Mouse (Mus musculus) cortical plate, adult 2 months (tissue): ENCODE results near the gene Kat2a. TPM values are rescaled to one million over a fixed set of nuclear protein-coding genes. Genes with fewer than 3 reads are reported as not detected.

Experiments
- H3K27ac ChIP-seq: fragments of 200-500 bp; 2 replicates; pipeline ENCODE4 v1.5.1; 2012; ENCODE audit warnings: low read length, control low read depth, inconsistent platforms; ENCODE audit not compliant: insufficient read depth
- H3K4me1 ChIP-seq: fragments of 200-500 bp; 2 replicates; pipeline ENCODE4 v1.6.1; 2011; ENCODE audit warnings: low read length; ENCODE audit not compliant: control insufficient read depth, insufficient read depth
- H3K4me3 ChIP-seq: fragments of 200-500 bp; 2 replicates; pipeline ENCODE4 v1.5.1; 2011; ENCODE audit warnings: mild to moderate bottlenecking, low read length, control low read depth; ENCODE audit not compliant: insufficient read depth
- CTCF ChIP-seq: fragments of 200-500 bp; IDR thresholded peaks from 2 replicates; pipeline ENCODE4 v1.5.1; 2011; ENCODE audit warnings: mild to moderate bottlenecking, control low read depth, low read length; ENCODE audit not compliant: insufficient read depth; ENCODE audit errors: extremely low read depth
- POLR2A ChIP-seq: fragments of 200-500 bp; IDR thresholded peaks from 2 replicates; pipeline ENCODE4 v1.6.1; 2011; ENCODE audit warnings: mild to moderate bottlenecking, low read length, control low read depth; ENCODE audit not compliant: insufficient read depth; ENCODE audit errors: extremely low read depth
- polyA plus RNA-seq: library from polyadenylated mRNA; depleted of rRNA; stranded (reverse); fragments of >200 nt; gene quantifications from 2 replicates; pipeline ENCODE4 v1.2.3, GENCODE M21; 2012

The Kat2a gene
- polyA plus RNA-seq, 1 experiment, result 65.2 TPM

DNA sequence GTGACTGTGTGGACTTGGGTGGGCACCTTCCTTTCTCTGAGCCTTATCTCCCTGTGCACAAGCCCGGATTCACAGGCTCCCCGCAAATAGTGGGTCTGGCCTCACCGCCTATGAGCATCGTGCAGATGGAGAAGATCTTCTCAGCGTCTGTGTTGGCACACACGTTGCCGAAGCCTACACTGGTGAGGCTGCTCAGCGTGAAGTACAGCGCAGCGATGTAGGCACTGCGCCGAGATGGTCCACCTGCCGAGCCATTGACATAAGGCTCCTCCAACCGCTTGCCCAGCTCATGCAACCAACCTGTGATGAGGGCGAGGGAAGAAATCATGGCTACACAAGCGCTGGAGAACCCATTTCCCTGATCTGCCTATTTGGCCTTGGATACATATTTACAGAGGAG is 37.9 kb upstream of the Kat2a start:
- no peak overlapping the region for H3K4me3 ChIP-seq
- H3K27ac ChIP-seq, result no peak overlapping the region; the same call in 1 of the 2 replicates
- peaks cover 15% of the 10 kb centered on the region; the same call in 1 of the 2 replicates for H3K4me1 ChIP-seq
- no peak for TF ChIP-seq POLR2A
- no peak for TF ChIP-seq CTCF

DNA sequence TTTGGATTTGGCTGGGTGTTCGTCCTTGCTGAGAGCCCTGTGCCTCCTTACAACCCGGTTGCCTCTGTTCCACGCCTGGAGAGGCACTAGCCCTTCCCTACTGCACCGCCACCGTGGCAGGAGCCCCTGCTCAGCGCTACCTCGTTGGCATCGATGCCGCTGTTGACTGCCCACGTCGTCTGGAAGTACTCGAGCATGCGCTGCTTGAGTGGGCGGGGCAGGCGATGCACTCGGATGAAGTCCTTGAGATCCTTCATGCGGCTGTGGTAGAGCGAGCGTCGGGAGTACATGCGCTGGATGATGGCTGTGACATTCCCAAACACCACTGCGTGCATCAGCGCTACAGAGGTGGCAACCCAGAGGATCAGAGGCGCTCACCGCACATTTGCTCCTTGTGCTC is 37.2 kb upstream of the Kat2a start:
- peak overlapping the region; percentile 12; the same call in 1 of the 2 replicates for H3K27ac ChIP-seq
- no peak for TF ChIP-seq POLR2A
- TF ChIP-seq CTCF, result no peak
- no peak overlapping the region for H3K4me3 ChIP-seq
- H3K4me1 ChIP-seq, result peaks cover 12% of the 10 kb centered on the region; the same call in 1 of the 2 replicates

DNA sequence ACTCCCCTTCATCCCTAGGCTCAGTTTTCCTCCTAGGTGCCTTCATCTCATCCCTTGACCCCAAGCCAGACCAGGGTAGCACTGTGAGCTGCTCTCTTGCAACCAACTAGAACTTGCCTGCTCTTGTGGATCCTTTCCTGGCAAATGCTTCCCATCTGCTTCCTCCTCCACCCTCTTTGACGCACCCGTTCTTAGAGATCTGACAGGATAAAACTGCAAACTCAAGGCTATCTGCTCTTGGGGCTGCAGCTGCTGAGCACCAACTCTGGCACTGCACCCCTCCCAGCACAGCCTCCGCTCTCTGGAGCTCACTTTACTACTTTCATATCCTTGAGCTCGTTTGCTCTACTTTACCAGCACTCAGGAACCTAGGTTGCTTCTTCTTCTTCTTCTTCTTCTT is 36.4 kb upstream of the Kat2a start:
- Histone ChIP-seq H3K27ac (no peak overlapping the region), H3K4me1 (peaks cover 10% of the 10 kb centered on the region; the same call in 1 of the 2 replicates), H3K4me3 (no peak overlapping the region)
- TF ChIP-seq POLR2A, result no peak

DNA sequence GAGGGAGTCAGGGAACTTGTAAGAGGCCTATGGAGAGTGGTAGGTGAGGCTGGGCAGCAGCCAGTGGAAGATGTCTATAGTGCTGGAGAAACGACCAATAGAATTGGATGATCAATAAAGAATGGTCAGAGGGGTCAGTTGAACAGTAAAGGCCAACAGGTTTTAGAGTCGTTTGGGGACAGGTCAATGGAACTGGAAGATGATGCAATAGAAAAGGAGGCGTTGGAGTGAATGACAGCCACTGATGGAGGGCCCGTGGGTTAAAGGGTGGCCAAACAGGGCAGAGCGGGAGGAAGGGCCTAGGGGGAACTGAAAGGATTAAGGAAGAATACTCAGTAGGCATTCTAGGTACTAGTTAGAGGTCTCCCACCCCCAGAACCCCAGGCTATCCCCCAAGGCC is 34.8 kb upstream of the Kat2a start:
- TF ChIP-seq POLR2A (no peak), CTCF (no peak)
- Histone ChIP-seq H3K27ac (no peak overlapping the region), H3K4me3 (no peak overlapping the region), H3K4me1 (0 out of 2 replicates have a peak, but pooled peaks cover 4% of the 10 kb centered on the region)

DNA sequence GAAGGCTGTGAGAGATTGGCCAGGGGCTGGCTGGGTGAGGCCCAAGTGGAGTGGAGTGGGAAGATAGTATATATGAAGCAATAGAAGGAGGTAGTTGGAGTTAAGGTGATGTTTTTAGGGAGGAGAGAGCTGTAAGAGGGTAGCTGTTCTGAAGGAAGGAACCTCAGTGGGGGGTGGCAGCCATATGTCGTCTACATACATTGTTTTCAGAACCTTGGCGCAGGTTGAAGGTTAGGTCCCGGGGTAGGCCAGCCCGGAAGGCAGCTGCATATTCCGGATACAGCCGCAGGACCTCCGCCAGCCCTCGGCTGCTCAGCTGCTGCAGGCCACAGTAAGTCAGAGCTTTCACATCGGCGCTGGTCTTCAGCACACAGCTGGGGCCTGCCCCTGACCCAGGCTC is 34.3 kb upstream of the Kat2a start:
- Histone ChIP-seq H3K4me1 (0 out of 2 replicates have a peak, but pooled peaks cover 4% of the 10 kb centered on the region), H3K27ac (no peak overlapping the region), H3K4me3 (no peak overlapping the region)
- TF ChIP-seq CTCF (no peak), POLR2A (no peak)

DNA sequence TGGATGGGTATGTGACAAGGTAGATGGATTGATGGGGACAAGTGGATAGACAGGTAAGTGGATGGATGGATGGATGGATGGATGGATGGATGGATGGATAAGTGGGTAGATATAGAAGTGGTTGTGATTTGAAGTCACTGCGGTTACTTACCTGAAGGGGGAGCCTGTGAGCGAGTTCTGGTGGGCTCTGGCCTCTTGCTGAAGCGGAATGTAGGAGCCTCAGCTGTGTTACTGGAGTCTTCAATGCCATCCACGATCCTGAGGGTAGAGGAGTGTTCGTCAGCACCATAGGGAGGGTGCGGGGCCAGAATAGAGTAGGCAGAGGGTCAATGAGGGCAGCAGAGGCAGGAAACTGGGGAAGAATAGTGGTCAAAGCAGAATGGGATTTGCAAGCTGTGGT is 32.8 kb upstream of the Kat2a start:
- no peak overlapping the region for H3K27ac ChIP-seq

DNA sequence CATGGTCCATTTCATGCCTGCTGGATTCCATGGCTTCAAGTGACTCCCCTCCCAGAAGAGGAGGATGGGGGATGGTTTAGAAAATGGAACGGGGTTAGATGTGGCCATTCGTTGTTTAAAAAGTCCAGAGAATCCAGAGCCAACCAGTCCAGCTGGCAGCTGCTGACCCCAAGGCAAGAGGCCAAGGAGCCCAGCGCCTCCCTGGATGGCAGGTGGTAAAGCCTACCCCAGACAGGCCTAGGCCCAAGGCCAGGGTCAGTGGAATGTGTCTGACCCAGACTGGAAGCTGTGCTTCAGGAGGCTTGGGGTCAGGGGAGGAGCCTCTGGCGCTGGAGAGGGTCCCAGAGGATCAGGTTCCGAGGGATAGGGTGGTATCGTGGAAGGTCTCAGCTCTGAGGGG is 29.1 kb upstream of the Kat2a start:
- no peak overlapping the region for H3K27ac ChIP-seq
- TF ChIP-seq CTCF (no peak), POLR2A (no peak)
- H3K4me1 ChIP-seq, result peaks cover 7% of the 10 kb centered on the region
- H3K4me3 ChIP-seq, result no peak overlapping the region

More for the DNA sequence above, 32.8 kb upstream of the Kat2a start:
- TF ChIP-seq CTCF (peak; percentile 63), POLR2A (no peak)
- H3K4me3 ChIP-seq, result no peak overlapping the region
- 0 out of 2 replicates have a peak, but pooled peaks cover 4% of the 10 kb centered on the region for H3K4me1 ChIP-seq

DNA sequence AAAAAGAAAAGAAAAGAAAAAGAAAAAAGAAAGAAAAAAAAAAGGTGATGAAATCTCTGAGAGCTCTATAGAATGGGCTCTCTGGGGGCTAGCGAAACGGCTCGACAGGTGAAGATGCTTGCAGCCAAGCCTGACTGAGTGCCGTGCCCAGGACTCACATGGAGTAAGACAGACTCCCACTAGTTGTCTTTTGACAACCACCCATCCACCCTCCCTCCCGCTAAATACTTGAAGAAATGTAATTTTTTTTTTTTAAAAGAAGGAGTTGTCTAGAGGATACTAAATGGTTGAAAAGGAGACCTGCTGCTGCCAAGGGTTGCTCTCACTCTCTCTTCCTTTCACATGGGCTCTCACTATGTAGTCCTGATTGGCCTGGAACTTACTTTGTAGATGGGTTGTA is 26.5 kb upstream of the Kat2a start:
- Histone ChIP-seq H3K4me1 (peaks cover 9% of the 10 kb centered on the region), H3K27ac (no peak overlapping the region)
- TF ChIP-seq POLR2A (no peak), CTCF (no peak)

DNA sequence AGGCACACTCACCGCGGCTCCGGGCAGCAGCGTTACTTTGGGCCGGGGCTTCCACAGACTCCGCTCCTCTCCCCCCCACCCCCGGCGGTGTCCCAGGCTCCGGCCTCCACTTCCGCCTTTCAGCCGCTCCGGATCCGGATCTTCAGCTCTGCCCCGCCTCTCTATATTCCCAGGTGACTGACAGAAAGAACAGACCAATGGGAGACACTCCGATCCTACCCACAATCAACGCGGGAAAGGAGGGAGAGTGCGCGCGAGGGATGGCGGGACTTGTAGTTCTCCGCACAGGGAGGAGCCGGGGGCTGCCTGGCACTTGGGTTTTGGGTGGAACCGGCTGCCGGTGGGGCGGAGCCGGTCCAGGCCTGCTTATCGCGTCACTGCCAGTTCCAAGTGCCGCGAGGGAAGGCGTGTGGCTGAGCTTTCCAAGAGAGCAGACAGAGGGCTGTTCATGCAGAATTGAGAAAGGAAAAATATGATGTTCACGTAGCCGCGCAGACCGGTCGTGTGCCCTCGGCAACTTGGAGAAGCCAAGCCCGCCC is 25.9 kb upstream of the Kat2a start, which contains the start of gene Rab5c:
TSS of gene Rab5c (minus strand) at position 150 of the 539 bp plus-strand sequence.
- TF ChIP-seq CTCF (no peak), POLR2A (peak; percentile 89)
- H3K4me1 ChIP-seq, result peaks cover 9% of the 10 kb centered on the region
- peak within 1 kb of the TSS; percentile 42 for H3K4me3 ChIP-seq
- 0 out of 2 replicates have a peak within 1 kb of the TSS, but pooled peaks have one; percentile 4 for H3K27ac ChIP-seq

More for the DNA sequence above, 26.5 kb upstream of the Kat2a start:
- peak overlapping the region; percentile 42; the same call in 1 of the 2 replicates for H3K4me3 ChIP-seq

DNA sequence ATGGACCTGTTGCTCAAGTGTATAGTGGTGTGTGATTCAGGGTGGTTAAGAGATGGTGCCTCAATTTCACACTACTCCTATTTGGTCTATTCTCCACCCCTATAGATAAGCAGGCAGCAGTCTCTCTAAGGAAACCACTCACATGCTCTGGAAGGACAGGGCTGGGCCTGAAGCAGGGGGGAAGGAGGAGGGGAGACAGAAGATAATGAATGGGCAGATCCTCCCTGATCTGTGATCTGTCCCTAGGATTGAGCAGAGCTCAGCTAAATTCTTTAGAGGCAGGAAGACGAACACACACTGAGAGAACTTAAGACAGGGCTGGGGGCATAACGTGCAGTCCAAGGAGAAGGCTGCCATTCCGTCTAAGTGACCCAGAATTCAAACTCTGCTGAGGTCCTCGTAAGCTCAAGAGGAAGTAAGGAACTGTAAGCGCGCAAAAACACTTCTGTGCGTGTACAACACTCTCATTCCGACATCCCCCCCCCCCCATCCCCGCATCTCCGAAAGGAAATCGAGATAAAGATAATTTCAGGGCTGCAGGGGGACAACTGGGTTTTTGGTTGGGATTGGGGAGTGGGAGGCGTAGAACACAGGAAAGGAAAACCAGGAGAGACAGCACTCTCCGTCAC is 25.0 kb upstream of the Kat2a start:
- Histone ChIP-seq H3K4me3 (peak overlapping the region; percentile 42), H3K4me1 (peaks cover 9% of the 10 kb centered on the region), H3K27ac (no peak overlapping the region)
- TF ChIP-seq CTCF, result no peak
- no peak for TF ChIP-seq POLR2A
